Mouse (Mus musculus) left cerebral cortex, adult 2 months (tissue): ENCODE data around the gene Slc13a1. TPM values are rescaled to one million over a fixed set of nuclear protein-coding genes. Genes with fewer than 3 reads are reported as not detected.

Source experiments
- DNase-seq, 2 experiments: peaks; one replicate each; pipeline ENCODE4 v3.0.0; 2021 to 2022; ENCODE audit warnings: low spot score in 2 of 2, mixed read lengths in 1 of 2; ENCODE audit errors: extremely low spot score in 1 of 2
- H3K27ac ChIP-seq: fragments of 200-600 bp; 2 replicates; pipeline ENCODE4 v1.8.1; 2022
- H3K4me3 ChIP-seq: fragments of 200-600 bp; 2 replicates; pipeline ENCODE4 v1.8.1; 2022
- CTCF ChIP-seq: fragments of 200-600 bp; IDR thresholded peaks from 2 replicates; pipeline ENCODE4 v1.8.1; 2022; ENCODE audit warnings: antibody characterized with exemption, mild to moderate bottlenecking, moderate library complexity
- intact Hi-C: fragments of 180-260 bp; cut with DNase I; formaldehyde crosslinking; loops from one replicate; pipeline ENCODE4 v1.15.1; 2025
- total RNA-seq, 2 experiments: library from RNA; stranded (reverse); gene quantifications; 2 replicates each; pipeline ENCODE4 v1.2.3; 2021

Slc13a1 gene
- total RNA-seq, 2 experiments from 2014 or later: 0.41 to 0.82 TPM

DNA sequence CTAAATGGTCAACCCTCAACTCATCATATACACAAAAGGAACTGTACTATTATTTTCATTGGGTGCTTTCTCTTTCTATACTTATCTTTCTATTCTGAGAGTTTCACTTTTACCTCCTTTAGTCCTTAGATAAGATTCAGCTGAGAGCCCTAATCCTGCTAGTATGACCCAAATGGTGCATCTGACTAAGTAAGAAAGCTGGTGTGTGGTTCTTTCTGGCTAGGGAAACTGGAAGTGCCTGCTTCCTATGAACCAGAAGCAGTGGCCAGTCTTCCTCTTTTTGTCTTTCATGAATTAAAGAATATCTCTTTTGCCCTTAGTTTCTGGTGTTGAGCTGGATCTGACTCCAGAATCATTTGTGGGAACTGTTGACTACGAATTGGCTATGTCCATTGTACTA is 8.1 kb downstream of the Slc13a1 start:
- intact Hi-C loops: no loop called here
- Histone ChIP-seq H3K4me3 (no peak overlapping the region), H3K27ac (no peak overlapping the region)
- no peak for DNase-seq
- no peak for TF ChIP-seq CTCF

DNA sequence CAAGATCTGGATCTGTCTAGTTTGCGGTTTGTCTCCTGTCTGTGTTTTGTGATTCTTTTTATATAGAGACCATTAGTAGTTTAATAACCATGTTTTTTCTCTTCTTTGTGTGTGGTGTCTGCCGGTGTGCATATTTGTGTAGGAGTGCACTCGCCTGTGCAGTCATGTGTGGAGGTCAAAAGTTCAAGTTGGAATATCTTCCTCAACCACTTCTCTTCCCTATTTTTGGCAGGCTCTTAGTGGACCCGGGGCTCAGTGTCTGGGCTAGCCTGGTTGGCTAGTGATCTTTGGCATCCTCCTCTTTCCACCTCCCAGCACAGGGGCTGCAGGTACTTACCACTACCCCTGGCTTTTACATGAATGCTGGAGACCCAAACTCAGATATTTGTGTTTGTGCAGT is 13.0 kb downstream of the Slc13a1 start:
- Histone ChIP-seq H3K4me3 (no peak overlapping the region), H3K27ac (no peak overlapping the region)
- intact Hi-C loops: no loop called here
- TF ChIP-seq CTCF: no peak
- DNase-seq: no peak

DNA sequence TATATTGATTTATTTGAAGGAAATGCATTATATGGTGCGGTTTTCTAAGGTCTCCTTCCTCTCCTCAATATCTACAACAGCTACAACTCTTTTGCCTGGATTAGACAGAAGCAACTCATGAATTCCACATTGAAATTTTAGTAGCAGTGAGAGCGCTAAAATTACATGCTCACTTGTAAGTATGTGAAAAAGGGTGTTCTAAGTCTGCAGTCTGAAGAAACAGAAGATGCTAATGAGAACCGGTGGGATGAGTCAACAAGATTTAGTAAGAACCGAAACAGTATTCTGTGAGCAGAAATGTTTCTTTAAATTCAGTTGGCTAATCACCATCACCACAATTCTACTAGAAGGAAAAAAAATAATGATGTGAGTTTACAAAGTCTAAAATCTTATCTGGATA is 34.9 kb downstream of the Slc13a1 start:
- Histone ChIP-seq H3K27ac (no peak overlapping the region), H3K4me3 (no peak overlapping the region)
- intact Hi-C loops: no loop called here
- no peak for DNase-seq
- TF ChIP-seq CTCF: no peak

DNA sequence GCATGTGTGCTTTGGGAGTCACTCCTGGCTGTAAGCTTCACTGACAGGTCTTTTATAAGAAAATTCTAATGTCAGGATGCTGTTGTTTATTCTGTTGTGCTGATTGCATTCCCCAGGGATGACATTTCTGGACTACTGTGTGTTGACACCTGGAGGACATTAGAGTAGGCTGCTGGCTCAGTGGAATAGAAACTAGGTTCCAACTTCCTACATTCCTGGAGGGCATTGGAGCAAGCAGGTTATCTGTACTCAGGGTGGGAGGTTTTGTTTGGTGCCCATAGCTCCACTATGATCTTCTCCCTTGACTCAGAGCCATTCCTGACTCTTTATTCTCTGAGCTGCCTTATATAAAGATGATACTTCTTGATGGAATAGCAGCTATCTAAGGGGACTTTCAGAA is 45.3 kb downstream of the Slc13a1 start:
- intact Hi-C loops: no loop called here
- no peak for DNase-seq
- TF ChIP-seq CTCF: no peak
- Histone ChIP-seq H3K27ac (no peak overlapping the region), H3K4me3 (no peak overlapping the region)

DNA sequence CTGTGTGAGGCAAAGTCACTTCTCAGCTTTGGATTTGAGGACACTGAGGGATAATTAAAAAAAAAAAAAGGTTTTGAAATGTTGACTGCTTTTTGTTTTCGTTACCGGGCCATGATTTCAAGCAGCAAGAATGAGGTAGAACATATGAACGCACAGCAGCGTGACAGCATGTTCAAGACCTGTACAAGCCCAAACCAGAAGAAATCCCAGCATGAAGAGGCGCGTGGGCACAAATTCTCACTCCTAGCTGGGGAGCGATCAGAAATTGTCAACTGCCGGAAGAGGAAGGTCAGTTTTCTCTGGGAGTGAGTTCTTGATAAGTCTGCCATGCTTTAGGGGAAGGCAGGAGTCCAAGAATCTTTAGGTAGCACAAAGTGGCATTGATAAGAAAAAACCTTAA is 56.3 kb downstream of the Slc13a1 start:
- no peak for TF ChIP-seq CTCF
- Histone ChIP-seq H3K4me3 (no peak overlapping the region), H3K27ac (no peak overlapping the region)
- intact Hi-C loops: no loop called here
- DNase-seq: no peak

DNA sequence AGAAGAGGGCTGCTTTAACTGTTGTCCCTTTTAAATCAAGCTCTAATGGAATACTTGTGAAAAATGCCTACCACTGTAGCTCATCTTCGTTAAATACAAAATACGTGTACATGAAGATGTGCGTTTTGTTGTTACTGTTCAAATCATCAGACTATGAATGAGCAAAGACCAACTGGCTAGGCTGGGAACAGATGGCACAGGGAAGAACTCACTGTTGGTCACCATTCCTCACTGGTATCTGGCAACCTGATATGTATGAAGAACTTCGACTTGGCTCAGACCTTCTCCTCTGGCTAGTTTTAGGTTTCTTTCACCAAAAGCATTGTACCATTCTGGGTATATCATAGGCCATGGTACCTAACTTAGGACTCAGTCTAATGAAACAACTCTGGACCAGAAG is 59.4 kb downstream of the Slc13a1 start:
- no peak overlapping the region for H3K4me3 ChIP-seq
- intact Hi-C loops: no loop called here
- H3K27ac ChIP-seq: no peak overlapping the region

DNA sequence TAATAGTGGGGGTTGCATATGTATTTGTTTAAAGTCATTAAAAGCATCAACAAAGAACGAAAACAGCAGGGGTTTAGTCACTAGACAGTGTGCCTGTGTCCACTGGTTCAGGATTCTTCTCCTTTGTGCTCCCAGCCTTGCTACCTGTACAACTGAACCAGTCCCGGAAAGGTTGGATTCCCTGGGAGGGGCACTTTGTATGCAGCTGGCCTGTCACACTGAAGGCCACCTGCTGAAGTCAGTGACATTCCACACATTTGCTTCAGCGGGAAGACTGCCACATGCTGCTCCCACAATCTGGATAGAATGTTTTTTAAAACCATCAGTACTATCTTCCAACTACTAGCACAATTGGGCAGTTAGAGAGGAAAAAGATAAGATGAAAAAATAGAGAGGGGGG is 61.7 kb downstream of the Slc13a1 start:
- intact Hi-C loops: no loop called here
- no peak overlapping the region for H3K4me3 ChIP-seq
- no peak for TF ChIP-seq CTCF
- H3K27ac ChIP-seq: no peak overlapping the region
- DNase-seq: no peak

More for the DNA sequence above, 59.4 kb downstream of the Slc13a1 start:
- DNase-seq: no peak
- TF ChIP-seq CTCF: no peak

DNA sequence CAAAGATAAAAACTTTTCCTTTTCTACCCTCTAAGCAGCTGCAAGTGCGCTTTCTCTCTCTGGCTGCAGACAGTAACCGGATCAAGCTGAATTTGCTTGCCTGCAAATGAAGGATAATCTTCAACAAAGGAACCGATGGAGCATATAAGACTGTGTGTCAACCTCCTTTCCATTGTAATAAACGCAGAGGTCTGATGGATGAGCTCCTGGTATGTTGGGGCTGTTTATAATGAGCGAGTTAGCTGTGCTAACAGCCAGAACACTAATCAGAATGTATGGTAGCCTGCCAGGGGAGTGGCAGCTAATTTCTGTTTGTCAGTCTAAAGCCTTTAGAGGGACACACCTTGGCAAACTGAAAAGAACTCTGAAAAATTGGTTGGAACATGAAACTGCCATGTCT is 62.2 kb downstream of the Slc13a1 start:
- intact Hi-C loops: no loop called here
- H3K27ac ChIP-seq: no peak overlapping the region
- no peak for TF ChIP-seq CTCF
- no peak for DNase-seq
- H3K4me3 ChIP-seq: no peak overlapping the region

DNA sequence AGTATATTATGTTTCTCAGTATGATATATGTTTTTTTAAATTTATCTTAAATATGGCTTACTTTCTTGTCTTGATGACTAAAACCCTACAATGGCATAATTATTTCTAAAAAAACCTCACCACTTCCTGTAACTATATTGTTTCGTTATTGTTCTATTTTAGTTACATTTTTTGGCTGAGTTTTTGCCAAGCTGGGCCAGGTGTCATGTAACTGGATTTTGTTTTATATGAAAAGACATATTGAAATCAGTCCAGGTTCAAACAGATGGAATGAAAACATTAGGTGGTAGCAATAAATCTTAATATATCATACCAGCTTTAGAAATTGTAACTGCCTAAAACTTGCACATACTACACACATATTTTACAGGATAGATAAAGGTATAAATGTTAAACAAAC is 66.6 kb downstream of the Slc13a1 start:
- DNase-seq: no peak
- TF ChIP-seq CTCF: no peak
- Histone ChIP-seq H3K27ac (no peak overlapping the region), H3K4me3 (no peak overlapping the region)
- intact Hi-C loops: no loop called here

DNA sequence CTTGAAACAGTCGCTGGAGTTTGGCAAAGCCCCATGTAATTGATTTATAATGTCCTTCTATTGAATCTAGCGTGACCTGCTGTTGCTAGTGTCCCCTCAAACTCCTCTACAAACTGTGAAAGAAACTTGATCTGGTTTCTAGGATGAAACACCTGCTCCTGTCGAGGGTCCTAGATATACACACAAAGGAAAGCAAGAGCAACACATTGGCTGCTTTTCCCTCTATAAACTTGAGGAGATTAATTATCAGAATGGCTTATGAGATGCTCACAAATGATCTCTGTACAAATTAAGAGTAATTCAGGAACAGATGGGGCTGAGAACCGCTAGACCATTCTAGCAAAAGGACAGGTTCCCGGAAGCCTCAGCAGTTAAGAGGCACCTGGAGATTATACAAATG is 67.2 kb downstream of the Slc13a1 start:
- no peak for TF ChIP-seq CTCF
- intact Hi-C loops: no loop called here
- DNase-seq: no peak
- H3K27ac ChIP-seq: no peak overlapping the region
- H3K4me3 ChIP-seq: no peak overlapping the region

DNA sequence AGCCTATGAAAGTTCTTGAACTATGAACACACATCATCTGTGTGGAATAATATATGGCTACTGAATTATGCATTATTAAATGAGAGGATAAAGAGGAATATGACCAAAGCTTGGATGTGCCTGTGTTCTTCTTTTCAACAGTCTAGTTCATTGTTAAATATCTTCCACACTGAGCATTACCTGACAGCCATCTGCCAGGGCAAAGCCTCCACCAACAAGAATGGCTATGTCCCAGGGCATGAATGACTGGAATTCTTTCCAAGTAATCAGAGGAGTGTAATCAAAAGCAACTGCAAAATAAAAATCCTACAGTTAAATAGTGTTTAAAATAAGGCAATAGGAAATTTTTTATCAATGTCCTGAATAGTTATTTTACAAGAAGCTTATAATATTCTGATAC is 70.5 kb downstream of the Slc13a1 start:
- no peak for TF ChIP-seq CTCF
- H3K4me3 ChIP-seq: no peak overlapping the region
- no peak overlapping the region for H3K27ac ChIP-seq
- no peak for DNase-seq
- intact Hi-C loops: no loop called here

DNA sequence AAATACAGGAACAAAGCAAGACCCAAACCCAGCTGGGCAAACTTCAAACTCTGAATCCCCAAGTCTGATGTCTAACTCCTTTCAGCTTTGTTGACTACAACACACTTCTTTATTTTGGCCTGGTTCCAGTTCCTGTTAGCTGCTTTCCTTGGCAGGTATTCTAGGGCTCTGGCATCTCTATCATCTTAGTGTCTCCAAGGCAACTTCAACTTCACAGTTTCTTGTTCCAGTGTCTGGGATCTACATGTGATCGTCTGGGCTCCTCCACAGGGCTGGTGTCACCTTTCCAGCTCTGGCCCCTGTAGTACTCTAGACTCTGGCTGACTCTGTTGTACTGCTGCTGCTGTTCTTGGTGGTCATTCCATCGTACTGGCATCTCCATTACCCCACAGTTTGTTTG is 91.8 kb downstream of the Slc13a1 start:
- Histone ChIP-seq H3K4me3 (no peak overlapping the region), H3K27ac (no peak overlapping the region)
- no peak for TF ChIP-seq CTCF
- intact Hi-C loops: no loop called here
- no peak for DNase-seq

DNA sequence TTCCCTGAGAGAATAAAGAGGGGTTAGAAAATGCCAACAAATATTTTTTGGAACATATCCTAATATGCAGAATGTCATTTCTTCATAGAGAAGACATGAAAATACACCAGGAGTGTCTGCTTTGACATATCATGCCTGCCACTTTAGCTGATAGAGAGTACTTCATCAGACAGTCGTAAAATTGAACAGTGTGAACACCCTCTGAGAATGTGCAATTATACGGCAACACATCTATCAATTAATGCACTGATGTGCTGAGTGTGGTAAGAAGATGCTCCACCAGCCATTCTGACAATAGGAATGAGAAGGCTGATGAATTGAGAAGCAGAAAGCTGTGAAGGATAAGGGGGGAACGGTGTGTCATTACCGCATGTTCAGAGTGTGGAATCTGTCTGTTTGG is 95.1 kb downstream of the Slc13a1 start:
- intact Hi-C loops: no loop called here
- DNase-seq: no peak
- Histone ChIP-seq H3K27ac (no peak overlapping the region), H3K4me3 (no peak overlapping the region)
- TF ChIP-seq CTCF: no peak

DNA sequence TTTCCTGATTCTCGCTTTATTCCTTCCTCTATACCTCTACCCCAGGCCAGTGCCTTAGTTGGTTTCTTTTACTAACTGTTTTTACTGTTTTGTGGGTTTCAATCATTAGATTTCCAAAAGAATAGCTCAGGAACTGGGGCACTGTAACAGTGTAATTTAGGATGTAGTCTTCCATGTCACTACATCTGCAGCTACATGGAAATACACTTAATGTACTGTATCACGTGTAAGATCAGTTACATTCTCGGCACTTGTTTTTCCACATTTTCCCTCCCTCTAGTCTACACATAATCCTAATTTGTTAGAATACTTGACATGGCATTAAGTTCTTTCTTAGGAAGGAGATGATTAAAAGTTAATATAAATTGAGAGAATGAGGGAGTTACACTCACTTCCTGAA is 108.1 kb downstream of the Slc13a1 start:
- Histone ChIP-seq H3K4me3 (no peak overlapping the region), H3K27ac (no peak overlapping the region)
- no peak for TF ChIP-seq CTCF
- no peak for DNase-seq
- intact Hi-C loops: no loop called here
